Mouse (Mus musculus): ENCODE measurements around the gene Hdgfl3. TPM values are rescaled to one million over a fixed set of nuclear protein-coding genes. Genes with fewer than 3 reads are reported as not detected.

Hdgfl3 gene
- polyA plus RNA-seq, 1 experiment from 2014 or later, result 15.0 TPM

GRCm38 (mm10) chr7:81945398-81945797 lies 11.1 kb upstream of the Hdgfl3 start:
- Histone ChIP-seq H3K27ac (replicated peaks) (no peak overlapping the region), H3K36me3 (no peaks in the 10 kb centered on the region), H3K9ac (no peak overlapping the region), H3K4me2 (replicated peaks) (no peak overlapping the region), H3K27me3 (no peaks in the 10 kb centered on the region), H3K4me1 (no peaks in the 10 kb centered on the region), H3K9me3 (replicated peaks) (no peaks in the 10 kb centered on the region), H3K4me3 (replicated peaks) (no peak overlapping the region)
- ATAC-seq (ENCODE audit: insufficient number of reproducible peaks, low FRiP score, low TSS enrichment, low read depth), result no peak
- WGBS, result 23% methylated on average over 4 of the region's 4 CpGs

- peak overlapping the region; percentile 88 for H3K27ac ChIP-seq (replicated peaks)
- H3K4me1 ChIP-seq, result peaks cover 16% of the 10 kb centered on the region
- H3K27me3 ChIP-seq, result peaks cover 5% of the 10 kb centered on the region; the same call in 1 of the 2 replicates
- 5% methylated on average over 5 of the region's 5 CpGs for WGBS
- H3K36me3 ChIP-seq, result no peaks in the 10 kb centered on the region
- no peak for ATAC-seq (ENCODE audit: insufficient number of reproducible peaks, low FRiP score, low TSS enrichment, low read depth)
- peak overlapping the region; percentile 67 for H3K4me3 ChIP-seq (replicated peaks)
- H3K9me3 ChIP-seq (replicated peaks), result no peaks in the 10 kb centered on the region
- peak overlapping the region; percentile 72 for H3K4me2 ChIP-seq (replicated peaks)
- H3K9ac ChIP-seq, result peak overlapping the region; percentile 78; the same call in 1 of the 2 replicates
Observed at GRCm38 (mm10) chr7:81934806-81935205, 533 bp upstream of the Hdgfl3 start.

- Histone ChIP-seq H3K36me3 (no peaks in the 10 kb centered on the region), H3K4me3 (replicated peaks) (peak overlapping the region; percentile 67), H3K4me1 (peaks cover 21% of the 10 kb centered on the region), H3K27ac (replicated peaks) (peak overlapping the region; percentile 88), H3K4me2 (replicated peaks) (peak overlapping the region; percentile 72), H3K27me3 (peaks cover 5% of the 10 kb centered on the region; the same call in 1 of the 2 replicates), H3K9me3 (replicated peaks) (no peaks in the 10 kb centered on the region), H3K9ac (peak overlapping the region; percentile 78)
- ATAC-seq (ENCODE audit: insufficient number of reproducible peaks, low FRiP score, low TSS enrichment, low read depth), result peak; percentile 87
- under 1% methylated on average over 91 of the region's 103 CpGs for WGBS
Observed at GRCm38 (mm10) chr7:81933601-81934266, 539 bp downstream of the Hdgfl3 start.

GRCm38 (mm10) chr7:81933061-81933600 lies 1.1 kb downstream of the Hdgfl3 start:
- Histone ChIP-seq H3K36me3 (no peaks in the 10 kb centered on the region), H3K9ac (peak overlapping the region; percentile 78), H3K4me1 (peaks cover 21% of the 10 kb centered on the region), H3K27ac (replicated peaks) (peak overlapping the region; percentile 88), H3K27me3 (peaks cover 5% of the 10 kb centered on the region; the same call in 1 of the 2 replicates), H3K4me3 (replicated peaks) (peak overlapping the region; percentile 67), H3K4me2 (replicated peaks) (peak overlapping the region; percentile 72), H3K9me3 (replicated peaks) (no peaks in the 10 kb centered on the region)
- ATAC-seq (ENCODE audit: insufficient number of reproducible peaks, low FRiP score, low TSS enrichment, low read depth), result peak; percentile 4; the same call in 1 of the 2 replicates
- WGBS, result 3% methylated on average over 23 of the region's 23 CpGs

- 28% methylated on average over 5 of the region's 5 CpGs for WGBS
- no peaks in the 10 kb centered on the region for H3K9me3 ChIP-seq (replicated peaks)
- no peaks in the 10 kb centered on the region for H3K36me3 ChIP-seq
- H3K9ac ChIP-seq, result no peak overlapping the region
- H3K27me3 ChIP-seq, result peaks cover 5% of the 10 kb centered on the region; the same call in 1 of the 2 replicates
- no peak overlapping the region for H3K27ac ChIP-seq (replicated peaks)
- H3K4me1 ChIP-seq, result peaks cover 21% of the 10 kb centered on the region
- H3K4me3 ChIP-seq (replicated peaks), result peak overlapping the region; percentile 67
- no peak for ATAC-seq (ENCODE audit: insufficient number of reproducible peaks, low FRiP score, low TSS enrichment, low read depth)
- peak overlapping the region; percentile 72 for H3K4me2 ChIP-seq (replicated peaks)
Observed at GRCm38 (mm10) chr7:81932521-81933045, 1.7 kb downstream of the Hdgfl3 start.

GRCm38 (mm10) chr7:81928998-81929397 lies 5.3 kb downstream of the Hdgfl3 start:
- Histone ChIP-seq H3K27me3 (no peaks in the 10 kb centered on the region), H3K36me3 (no peaks in the 10 kb centered on the region), H3K27ac (replicated peaks) (no peak overlapping the region), H3K4me3 (replicated peaks) (no peak overlapping the region), H3K4me1 (0 out of 2 replicates have a peak, but pooled peaks cover 17% of the 10 kb centered on the region), H3K4me2 (replicated peaks) (no peak overlapping the region), H3K9ac (no peak overlapping the region), H3K9me3 (replicated peaks) (no peaks in the 10 kb centered on the region)
- no peak for ATAC-seq (ENCODE audit: insufficient number of reproducible peaks, low FRiP score, low TSS enrichment, low read depth)
- 72% methylated on average over 7 of the region's 7 CpGs for WGBS

GRCm38 (mm10) chr7:81921379-81921952 lies 12.8 kb downstream of the Hdgfl3 start:
- no peak overlapping the region for H3K27ac ChIP-seq (replicated peaks)
- H3K9ac ChIP-seq, result no peak overlapping the region
- no peaks in the 10 kb centered on the region for H3K27me3 ChIP-seq
- H3K4me2 ChIP-seq (replicated peaks), result no peak overlapping the region
- H3K4me3 ChIP-seq (replicated peaks), result no peak overlapping the region
- ATAC-seq (ENCODE audit: insufficient number of reproducible peaks, low FRiP score, low TSS enrichment, low read depth), result no peak
- no peaks in the 10 kb centered on the region for H3K36me3 ChIP-seq
- 68% methylated on average over 1 of the region's 1 CpGs for WGBS
- no peaks in the 10 kb centered on the region for H3K9me3 ChIP-seq (replicated peaks)
- H3K4me1 ChIP-seq, result no peaks in the 10 kb centered on the region

GRCm38 (mm10) chr7:81920314-81920713 lies 14.0 kb downstream of the Hdgfl3 start:
- no peak overlapping the region for H3K4me2 ChIP-seq (replicated peaks)
- no peaks in the 10 kb centered on the region for H3K4me1 ChIP-seq
- 76% methylated on average over 4 of the region's 4 CpGs for WGBS
- ATAC-seq (ENCODE audit: insufficient number of reproducible peaks, low FRiP score, low TSS enrichment, low read depth), result no peak
- H3K9me3 ChIP-seq (replicated peaks), result no peaks in the 10 kb centered on the region
- H3K27me3 ChIP-seq, result no peaks in the 10 kb centered on the region
- no peak overlapping the region for H3K9ac ChIP-seq
- no peaks in the 10 kb centered on the region for H3K36me3 ChIP-seq
- H3K4me3 ChIP-seq (replicated peaks), result no peak overlapping the region
- no peak overlapping the region for H3K27ac ChIP-seq (replicated peaks)

- ATAC-seq (ENCODE audit: insufficient number of reproducible peaks, low FRiP score, low TSS enrichment, low read depth), result no peak; the same call in 1 of the 2 replicates
- no peak overlapping the region for H3K4me2 ChIP-seq (replicated peaks)
- H3K9ac ChIP-seq, result no peak overlapping the region
- H3K27me3 ChIP-seq, result no peaks in the 10 kb centered on the region
- no peak overlapping the region for H3K4me3 ChIP-seq (replicated peaks)
- no peaks in the 10 kb centered on the region for H3K9me3 ChIP-seq (replicated peaks)
- H3K27ac ChIP-seq (replicated peaks), result no peak overlapping the region
- 19% methylated on average over 5 of the region's 5 CpGs for WGBS
- no peaks in the 10 kb centered on the region for H3K36me3 ChIP-seq
- no peaks in the 10 kb centered on the region for H3K4me1 ChIP-seq
Observed at GRCm38 (mm10) chr7:81918316-81918715, 16.0 kb downstream of the Hdgfl3 start.

- no peaks in the 10 kb centered on the region for H3K27me3 ChIP-seq
- H3K9ac ChIP-seq, result no peak overlapping the region
- H3K9me3 ChIP-seq (replicated peaks), result no peaks in the 10 kb centered on the region
- WGBS, result 67% methylated on average over 2 of the region's 2 CpGs
- no peak overlapping the region for H3K4me3 ChIP-seq (replicated peaks)
- H3K36me3 ChIP-seq, result no peaks in the 10 kb centered on the region
- no peak for ATAC-seq (ENCODE audit: insufficient number of reproducible peaks, low FRiP score, low TSS enrichment, low read depth)
- no peaks in the 10 kb centered on the region for H3K4me1 ChIP-seq
- no peak overlapping the region for H3K27ac ChIP-seq (replicated peaks)
- no peak overlapping the region for H3K4me2 ChIP-seq (replicated peaks)
Observed at GRCm38 (mm10) chr7:81904926-81905325, 29.3 kb downstream of the Hdgfl3 start.

- Histone ChIP-seq H3K36me3 (no peaks in the 10 kb centered on the region; the same call in 1 of the 2 replicates), H3K4me3 (replicated peaks) (no peak overlapping the region), H3K4me2 (replicated peaks) (no peak overlapping the region), H3K4me1 (no peaks in the 10 kb centered on the region), H3K9ac (no peak overlapping the region), H3K27me3 (no peaks in the 10 kb centered on the region), H3K27ac (replicated peaks) (no peak overlapping the region), H3K9me3 (replicated peaks) (no peaks in the 10 kb centered on the region)
- whole genome bisulfite sequencing, result 60% methylated on average over 4 of the region's 4 CpGs
- no peak for ATAC-seq (ENCODE audit: insufficient number of reproducible peaks, low FRiP score, low TSS enrichment, low read depth)
Observed at GRCm38 (mm10) chr7:81904094-81904493, 30.2 kb downstream of the Hdgfl3 start.

Data from embryonic facial prominence, embryonic 15.5 days (tissue).